Mouse (Mus musculus) lung, embryonic 15.5 days (tissue): ENCODE results near the gene Zbtb20. TPM values are rescaled to one million over a fixed set of nuclear protein-coding genes. Genes with fewer than 3 reads are reported as not detected.

ENCODE experiments used
- ATAC-seq: fragments of 200-750 bp; cut with Nextera tagmentation; 2 replicates; pipeline ENCODE4 v1.8.0; 2017; ENCODE audit warnings: moderate number of reproducible peaks, borderline replicate concordance; ENCODE audit not compliant: low FRiP score, low TSS enrichment; ENCODE audit errors: extremely low read depth
- H3K27ac ChIP-seq: fragments of 300-500 bp; sonication (generic); 2 replicates; pipeline ENCODE4 v1.5.1; 2015; ENCODE audit warnings: moderate library complexity, mild to moderate bottlenecking, inconsistent platforms
- H3K27me3 ChIP-seq: fragments of 300-500 bp; sonication (generic); 2 replicates; pipeline ENCODE4 v1.6.1; 2015; ENCODE audit warnings: inconsistent platforms
- H3K36me3 ChIP-seq: fragments of 300-500 bp; sonication (generic); 2 replicates; pipeline ENCODE4 v1.6.1; 2015; ENCODE audit warnings: inconsistent platforms
- H3K4me1 ChIP-seq: fragments of 300-500 bp; sonication (generic); 2 replicates; pipeline ENCODE4 v1.6.1; 2015; ENCODE audit warnings: inconsistent platforms
- H3K4me2 ChIP-seq: fragments of 300-500 bp; sonication (generic); 2 replicates; pipeline ENCODE4 v1.6.1; 2015; ENCODE audit warnings: inconsistent platforms, mild to moderate bottlenecking, moderate library complexity
- H3K4me3 ChIP-seq: fragments of 300-500 bp; sonication (generic); 2 replicates; pipeline ENCODE4 v1.5.1; 2015; ENCODE audit warnings: mild to moderate bottlenecking, inconsistent platforms
- H3K9ac ChIP-seq: fragments of 300-500 bp; sonication (generic); 2 replicates; pipeline ENCODE4 v1.6.1; 2015; ENCODE audit warnings: inconsistent platforms
- H3K9me3 ChIP-seq: fragments of 300-500 bp; sonication (generic); 2 replicates; pipeline ENCODE4 v1.6.1; 2016; ENCODE audit warnings: inconsistent platforms
- WGBS: fragments of 180-500 bp; shearing (Covaris S2); methylation state at CpG from one replicate; pipeline ENCODE4 v1.1.7; 2015; 5-methylcytosine and 5-hydroxymethylcytosine counted together
- polyA plus RNA-seq: library from polyadenylated mRNA; unstranded; fragments of >200 nt; fragmentation: Nextera tagmentation; extraction: Ambion mirVana; gene quantifications from 2 replicates; pipeline ENCODE4 v1.2.1, GENCODE M21; 2015

The Zbtb20 gene
- polyA plus RNA-seq, 1 experiment from 2014 or later, result 22.1 TPM

- peak; percentile 70; the same call in 1 of the 2 replicates for ATAC-seq
- no peak overlapping the region for H3K9ac ChIP-seq
- WGBS, result 14% methylated on average over 3 of the region's 3 CpGs
- H3K4me3 ChIP-seq, result no peak overlapping the region
- H3K4me1 ChIP-seq, result 0 out of 2 replicates have a peak, but pooled peaks cover 6% of the 10 kb centered on the region
- no peaks in the 10 kb centered on the region for H3K27me3 ChIP-seq
- H3K27ac ChIP-seq, result no peak overlapping the region
- no peaks in the 10 kb centered on the region for H3K36me3 ChIP-seq
- H3K9me3 ChIP-seq, result no peaks in the 10 kb centered on the region
- H3K4me2 ChIP-seq, result 0 out of 2 replicates have a peak overlapping the region, but pooled peaks have one; percentile 16
Observed at GRCm38 (mm10) chr16:43540108-43540507, 664.4 kb downstream of the Zbtb20 start.

GRCm38 (mm10) chr16:43540546-43541167 is 665.0 kb downstream of the Zbtb20 start:
- H3K27ac ChIP-seq, result no peak overlapping the region
- H3K36me3 ChIP-seq, result no peaks in the 10 kb centered on the region
- H3K9me3 ChIP-seq, result no peaks in the 10 kb centered on the region
- no peaks in the 10 kb centered on the region for H3K27me3 ChIP-seq
- 0 out of 2 replicates have a peak, but pooled peaks cover 6% of the 10 kb centered on the region for H3K4me1 ChIP-seq
- 79% methylated on average over 10 of the region's 10 CpGs for WGBS
- no peak overlapping the region for H3K4me2 ChIP-seq
- H3K4me3 ChIP-seq, result no peak overlapping the region
- ATAC-seq, result no peak
- H3K9ac ChIP-seq, result no peak overlapping the region

DNA sequence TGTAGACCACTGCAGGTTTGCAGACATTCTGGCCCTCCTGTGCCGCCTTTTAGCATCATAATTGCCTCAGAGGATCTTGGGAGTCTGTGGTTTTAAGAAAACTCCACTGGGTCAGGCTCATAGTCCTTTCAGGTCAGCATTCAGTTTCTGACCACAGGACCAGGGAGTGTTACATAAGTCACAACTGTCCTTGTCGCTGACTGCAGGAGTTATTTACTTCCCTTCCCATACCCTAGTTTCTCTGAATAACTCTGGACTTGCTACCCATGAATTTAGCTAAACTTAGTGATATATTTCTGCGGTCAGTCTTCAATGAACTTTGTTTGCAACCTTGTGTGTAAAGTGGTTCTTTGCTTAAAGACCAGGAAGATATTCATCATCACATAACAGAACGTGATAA is 669.6 kb downstream of the Zbtb20 start:
- no peak overlapping the region for H3K4me2 ChIP-seq
- WGBS, result 70% methylated on average over 4 of the region's 4 CpGs
- ATAC-seq, result no peak
- no peaks in the 10 kb centered on the region for H3K9me3 ChIP-seq
- H3K36me3 ChIP-seq, result no peaks in the 10 kb centered on the region
- no peaks in the 10 kb centered on the region for H3K27me3 ChIP-seq
- no peak overlapping the region for H3K27ac ChIP-seq
- H3K4me1 ChIP-seq, result peaks cover 21% of the 10 kb centered on the region
- no peak overlapping the region for H3K9ac ChIP-seq
- H3K4me3 ChIP-seq, result no peak overlapping the region

- ATAC-seq, result no peak
- Histone ChIP-seq H3K4me3 (no peak overlapping the region), H3K4me2 (0 out of 2 replicates have a peak overlapping the region, but pooled peaks have one; percentile 10), H3K4me1 (peaks cover 21% of the 10 kb centered on the region), H3K27me3 (no peaks in the 10 kb centered on the region), H3K27ac (peak overlapping the region; percentile 44), H3K36me3 (no peaks in the 10 kb centered on the region), H3K9me3 (no peaks in the 10 kb centered on the region), H3K9ac (no peak overlapping the region)
- WGBS, result 36% methylated on average over 19 of the region's 19 CpGs
Observed at GRCm38 (mm10) chr16:43547323-43548180, 671.9 kb downstream of the Zbtb20 start.

GRCm38 (mm10) chr16:43548774-43549173 is 673.1 kb downstream of the Zbtb20 start:
- H3K36me3 ChIP-seq, result no peaks in the 10 kb centered on the region
- H3K27ac ChIP-seq, result no peak overlapping the region
- no peaks in the 10 kb centered on the region for H3K9me3 ChIP-seq
- H3K9ac ChIP-seq, result no peak overlapping the region
- H3K4me3 ChIP-seq, result no peak overlapping the region
- no peak for ATAC-seq
- H3K4me1 ChIP-seq, result peaks cover 21% of the 10 kb centered on the region
- H3K27me3 ChIP-seq, result no peaks in the 10 kb centered on the region
- WGBS, result 52% methylated on average over 5 of the region's 5 CpGs
- H3K4me2 ChIP-seq, result no peak overlapping the region

DNA sequence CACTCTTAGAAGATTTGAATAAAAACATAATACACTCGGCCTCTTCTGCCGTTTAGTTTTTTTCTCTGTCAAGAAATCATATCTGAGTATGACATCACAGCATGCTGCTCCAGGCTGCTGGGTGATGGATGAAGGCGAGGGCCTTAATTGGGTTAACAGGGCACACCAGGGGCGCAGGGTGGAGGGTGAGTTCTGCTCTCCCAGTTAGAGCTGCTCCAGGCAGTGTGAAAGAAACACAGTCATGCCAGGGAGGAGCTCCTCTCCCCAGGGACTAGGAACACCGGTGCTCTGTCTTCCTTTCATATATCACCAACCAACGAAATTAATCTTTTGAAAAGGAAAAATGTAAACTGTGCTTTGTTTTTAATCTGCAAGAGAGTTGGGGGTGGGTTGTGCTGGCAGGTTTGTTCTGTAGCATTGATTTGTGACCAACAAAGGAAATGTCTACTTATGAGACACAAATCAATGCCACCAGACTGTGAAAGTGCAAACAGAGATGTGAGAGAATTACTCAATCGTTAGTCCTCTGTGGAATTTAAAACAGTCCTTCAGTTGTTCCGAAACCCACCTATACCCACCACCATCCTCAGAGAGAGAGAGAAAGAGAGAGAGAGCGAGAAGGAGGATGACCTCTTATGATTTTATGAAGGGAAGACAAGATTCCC is 673.9 kb downstream of the Zbtb20 start:
- H3K4me2 ChIP-seq, result no peak overlapping the region
- no peak overlapping the region for H3K9ac ChIP-seq
- no peaks in the 10 kb centered on the region for H3K27me3 ChIP-seq
- H3K36me3 ChIP-seq, result no peaks in the 10 kb centered on the region
- peaks cover 21% of the 10 kb centered on the region for H3K4me1 ChIP-seq
- H3K4me3 ChIP-seq, result no peak overlapping the region
- H3K27ac ChIP-seq, result no peak overlapping the region
- no peaks in the 10 kb centered on the region for H3K9me3 ChIP-seq
- 33% methylated on average over 9 of the region's 9 CpGs for WGBS
- no peak; the same call in 1 of the 2 replicates for ATAC-seq

DNA sequence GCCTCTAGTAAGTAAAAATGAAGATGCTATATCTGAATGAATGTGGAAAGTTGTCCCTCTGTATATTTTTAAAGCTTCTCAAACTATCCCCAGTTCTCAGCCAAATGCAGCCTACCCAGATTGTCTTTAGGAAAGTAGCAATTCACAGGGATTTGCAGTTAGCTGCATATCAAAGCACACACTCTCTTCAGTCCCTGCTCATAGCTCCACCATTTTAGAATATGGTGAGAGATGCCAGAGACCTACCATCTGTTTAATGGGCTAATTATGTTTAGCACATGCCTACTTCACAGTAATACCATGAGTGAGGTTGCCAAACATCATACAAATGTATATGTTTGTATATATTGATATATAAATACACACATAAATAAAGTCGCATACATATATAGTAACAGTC is 676.8 kb downstream of the Zbtb20 start:
- 81% methylated on average over 1 of the region's 1 CpGs for WGBS
- no peak overlapping the region for H3K4me3 ChIP-seq
- H3K4me2 ChIP-seq, result no peak overlapping the region
- no peak overlapping the region for H3K9ac ChIP-seq
- H3K36me3 ChIP-seq, result no peaks in the 10 kb centered on the region
- no peak overlapping the region for H3K27ac ChIP-seq
- H3K27me3 ChIP-seq, result no peaks in the 10 kb centered on the region
- H3K4me1 ChIP-seq, result peaks cover 12% of the 10 kb centered on the region
- no peaks in the 10 kb centered on the region for H3K9me3 ChIP-seq
- ATAC-seq, result no peak

GRCm38 (mm10) chr16:43557385-43557784 is 681.7 kb downstream of the Zbtb20 start:
- Histone ChIP-seq H3K4me3 (no peak overlapping the region), H3K9ac (no peak overlapping the region), H3K27me3 (no peaks in the 10 kb centered on the region), H3K4me2 (no peak overlapping the region), H3K36me3 (no peaks in the 10 kb centered on the region), H3K27ac (no peak overlapping the region), H3K4me1 (no peaks in the 10 kb centered on the region), H3K9me3 (no peaks in the 10 kb centered on the region)
- ATAC-seq, result no peak
- 63% methylated on average over 5 of the region's 5 CpGs for WGBS

DNA sequence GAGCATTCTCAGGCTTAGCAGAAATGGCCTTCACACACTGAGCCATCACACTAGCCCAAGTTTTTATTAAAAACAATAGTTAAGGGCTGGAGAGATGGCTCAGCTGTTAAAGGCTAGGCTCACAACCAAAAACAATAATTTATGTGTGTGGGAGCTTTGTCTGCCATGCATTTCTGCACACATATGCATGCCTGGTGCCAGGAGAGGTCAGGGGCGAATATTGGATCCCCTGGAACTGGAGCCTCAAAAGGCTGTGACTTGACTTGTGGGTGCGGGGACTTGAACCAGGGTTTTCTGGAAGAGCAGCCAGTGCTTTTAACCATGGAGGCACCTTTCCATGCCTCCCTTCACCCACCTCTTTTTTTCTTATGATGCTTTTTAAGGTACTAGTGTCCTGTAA is 685.6 kb downstream of the Zbtb20 start:
- H3K27me3 ChIP-seq, result no peaks in the 10 kb centered on the region
- no peak overlapping the region for H3K4me2 ChIP-seq
- no peak for ATAC-seq
- no peak overlapping the region for H3K27ac ChIP-seq
- H3K4me3 ChIP-seq, result no peak overlapping the region
- no peaks in the 10 kb centered on the region for H3K36me3 ChIP-seq
- 83% methylated on average over 2 of the region's 2 CpGs for WGBS
- H3K9me3 ChIP-seq, result no peaks in the 10 kb centered on the region
- H3K4me1 ChIP-seq, result no peaks in the 10 kb centered on the region
- H3K9ac ChIP-seq, result no peak overlapping the region

DNA sequence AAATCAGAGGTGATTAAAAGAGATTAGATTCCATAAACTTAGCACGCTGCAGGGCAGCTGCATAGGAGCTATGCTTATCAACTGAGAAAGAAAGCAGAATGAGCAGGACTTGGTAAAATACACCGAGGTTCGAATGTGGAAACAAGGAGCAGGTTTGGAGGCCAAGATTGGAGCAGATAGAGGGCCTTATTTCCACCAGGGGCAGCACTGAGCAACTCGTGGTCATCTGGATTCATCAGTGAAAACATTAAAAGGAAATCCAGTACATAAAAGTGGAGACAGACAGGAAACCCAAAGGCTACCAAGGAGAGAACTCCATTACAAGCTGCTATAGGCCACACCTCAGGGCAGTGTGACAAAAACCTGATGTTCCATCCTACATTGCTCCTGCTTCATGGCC is 686.3 kb downstream of the Zbtb20 start:
- H3K4me1 ChIP-seq, result no peaks in the 10 kb centered on the region
- H3K9me3 ChIP-seq, result no peaks in the 10 kb centered on the region
- H3K36me3 ChIP-seq, result no peaks in the 10 kb centered on the region
- no peak overlapping the region for H3K27ac ChIP-seq
- H3K4me2 ChIP-seq, result no peak overlapping the region
- no peaks in the 10 kb centered on the region for H3K27me3 ChIP-seq
- WGBS, result 81% methylated on average over 4 of the region's 4 CpGs
- no peak overlapping the region for H3K4me3 ChIP-seq
- no peak for ATAC-seq
- no peak overlapping the region for H3K9ac ChIP-seq

DNA sequence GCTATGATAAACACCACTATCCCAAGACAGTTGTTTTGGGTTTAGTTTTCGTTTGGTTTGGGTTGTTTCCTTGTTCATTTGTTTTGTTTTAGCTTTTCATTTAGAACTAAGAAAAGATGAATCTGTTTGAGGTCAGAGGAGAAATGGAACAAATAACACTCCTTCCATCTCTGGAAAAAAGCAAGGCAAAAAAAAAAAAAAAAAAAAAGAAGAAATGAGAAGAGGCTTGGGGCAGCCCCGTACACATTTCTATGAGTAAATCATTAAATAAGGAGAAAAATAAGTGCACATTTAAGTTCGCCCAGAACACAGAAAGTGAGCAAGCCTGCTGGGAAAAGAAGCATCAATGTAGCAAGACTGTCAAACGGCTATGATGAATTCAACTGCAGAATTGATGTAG is 690.2 kb downstream of the Zbtb20 start:
- Histone ChIP-seq H3K9me3 (no peaks in the 10 kb centered on the region), H3K4me1 (no peaks in the 10 kb centered on the region), H3K9ac (no peak overlapping the region), H3K36me3 (no peaks in the 10 kb centered on the region), H3K4me2 (no peak overlapping the region), H3K27me3 (no peaks in the 10 kb centered on the region), H3K27ac (no peak overlapping the region), H3K4me3 (no peak overlapping the region)
- ATAC-seq, result no peak
- 71% methylated on average over 4 of the region's 4 CpGs for WGBS

DNA sequence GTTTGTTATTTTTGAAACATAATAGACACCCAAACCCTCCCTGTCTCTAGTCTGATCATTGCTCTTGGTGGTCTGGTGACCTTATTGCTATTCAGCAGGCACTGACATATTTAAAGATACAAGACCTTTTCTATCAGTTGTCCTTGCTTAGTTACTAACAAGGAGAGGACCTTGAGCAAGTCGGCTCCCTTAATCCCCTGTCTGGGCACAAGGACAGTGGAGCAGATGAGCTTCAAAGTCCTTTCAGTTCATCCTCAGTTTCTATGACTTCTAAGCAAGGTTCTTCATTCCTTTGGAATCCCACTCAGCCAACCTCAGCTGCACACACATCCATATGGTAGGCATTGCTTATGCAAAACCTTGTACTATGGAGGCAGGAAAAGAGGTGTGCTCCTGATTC is 690.8 kb downstream of the Zbtb20 start:
- ATAC-seq, result no peak
- no peak overlapping the region for H3K9ac ChIP-seq
- no peaks in the 10 kb centered on the region for H3K36me3 ChIP-seq
- H3K9me3 ChIP-seq, result no peaks in the 10 kb centered on the region
- 83% methylated on average over 1 of the region's 1 CpGs for WGBS
- no peak overlapping the region for H3K4me2 ChIP-seq
- no peak overlapping the region for H3K27ac ChIP-seq
- H3K4me1 ChIP-seq, result no peaks in the 10 kb centered on the region
- H3K4me3 ChIP-seq, result no peak overlapping the region
- no peaks in the 10 kb centered on the region for H3K27me3 ChIP-seq
